Mouse (Mus musculus) layer of hippocampus, adult 11-12 months (tissue): ENCODE results near the gene Ckap5.
"Not testable (repeated sequence)": the region's sequence is repeated elsewhere in the genome, so short reads cannot be mapped to it uniquely, and the experiment has no call there.

Experiments
- DNase-seq: peaks from one replicate; pipeline ENCODE4 v3.0.0; 2022; ENCODE audit warnings: low spot score

The Ckap5 gene

DNA sequence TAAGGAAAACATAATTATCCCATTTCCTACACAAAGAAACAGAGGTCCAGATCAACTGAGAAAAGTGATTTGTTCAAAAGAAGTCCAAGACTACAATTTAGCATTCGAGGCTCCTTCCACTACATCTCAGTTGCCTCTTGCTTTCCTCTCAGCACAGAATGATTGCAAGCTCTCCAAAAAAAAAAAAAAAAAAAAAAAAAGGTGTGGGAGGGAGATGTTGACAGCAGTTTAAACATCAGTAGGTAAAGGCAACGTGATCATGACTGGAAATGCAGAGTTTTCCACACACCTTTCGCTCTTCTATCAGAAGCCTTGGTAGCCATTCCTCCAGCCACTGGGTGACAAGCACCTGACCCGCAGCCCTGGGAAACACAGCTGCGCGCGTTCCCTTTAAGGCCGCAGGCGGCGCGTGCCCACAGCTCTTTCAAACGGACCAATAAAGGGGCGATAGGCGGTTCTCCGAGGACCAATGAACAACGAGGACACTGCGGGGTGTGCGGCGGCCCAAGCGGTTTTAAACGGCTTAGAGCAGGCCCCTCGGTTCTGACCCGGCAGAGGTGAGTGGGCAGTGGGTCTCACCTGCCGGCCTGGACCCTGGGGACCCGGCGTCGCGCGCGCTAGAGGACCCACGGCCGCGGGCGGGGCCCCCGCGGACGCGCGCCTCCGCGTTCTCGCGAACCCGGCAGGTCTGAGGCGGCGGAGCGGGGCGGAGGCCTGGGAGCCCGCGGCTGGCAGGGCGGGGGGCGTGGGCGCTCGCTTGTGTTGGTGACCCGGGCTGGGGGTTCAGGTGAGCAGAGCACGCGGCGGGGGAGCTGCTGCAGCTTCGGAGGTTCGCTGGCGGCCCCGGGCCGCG is at the start of gene Ckap5:
Gene Ckap5 (plus strand): TSS at position 469 of the 853 bp plus-strand sequence.
- DNase-seq: peak; percentile 95

DNA sequence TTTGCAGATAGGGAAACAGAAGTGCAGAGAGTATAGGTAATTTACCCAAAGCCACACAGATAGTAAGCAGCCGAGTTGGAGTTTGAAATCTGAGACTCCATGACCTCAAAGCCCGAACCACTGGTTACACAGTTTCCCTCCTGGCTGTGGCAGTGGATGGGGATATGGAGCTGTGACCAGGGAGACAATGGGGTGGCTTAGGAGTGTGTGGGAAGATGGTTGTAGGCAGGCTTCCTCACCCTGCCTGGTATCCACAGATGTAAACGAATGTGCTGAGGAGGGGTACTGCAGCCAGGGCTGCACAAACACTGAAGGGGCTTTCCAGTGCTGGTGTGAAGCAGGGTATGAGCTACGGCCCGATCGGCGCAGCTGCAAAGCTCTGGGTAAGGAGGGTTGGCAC is 49.7 kb upstream of the Ckap5 start:
- DNase-seq: no peak

DNA sequence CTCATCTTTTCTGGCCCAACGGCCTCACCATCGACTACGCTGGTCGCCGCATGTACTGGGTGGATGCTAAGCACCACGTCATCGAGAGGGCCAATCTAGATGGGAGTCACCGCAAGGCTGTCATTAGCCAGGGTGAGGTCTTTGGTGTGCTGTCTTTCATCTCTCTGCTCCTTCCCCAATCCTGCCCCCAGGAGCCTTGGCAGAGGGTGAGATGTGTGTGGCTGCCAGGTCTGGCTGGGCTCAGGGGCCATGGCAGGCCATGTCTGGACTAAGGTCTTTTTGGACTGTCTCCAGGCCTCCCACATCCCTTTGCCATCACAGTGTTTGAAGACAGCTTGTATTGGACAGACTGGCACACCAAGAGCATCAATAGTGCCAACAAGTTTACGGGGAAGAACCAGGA is 46.2 kb upstream of the Ckap5 start:
- DNase-seq: no peak

DNA sequence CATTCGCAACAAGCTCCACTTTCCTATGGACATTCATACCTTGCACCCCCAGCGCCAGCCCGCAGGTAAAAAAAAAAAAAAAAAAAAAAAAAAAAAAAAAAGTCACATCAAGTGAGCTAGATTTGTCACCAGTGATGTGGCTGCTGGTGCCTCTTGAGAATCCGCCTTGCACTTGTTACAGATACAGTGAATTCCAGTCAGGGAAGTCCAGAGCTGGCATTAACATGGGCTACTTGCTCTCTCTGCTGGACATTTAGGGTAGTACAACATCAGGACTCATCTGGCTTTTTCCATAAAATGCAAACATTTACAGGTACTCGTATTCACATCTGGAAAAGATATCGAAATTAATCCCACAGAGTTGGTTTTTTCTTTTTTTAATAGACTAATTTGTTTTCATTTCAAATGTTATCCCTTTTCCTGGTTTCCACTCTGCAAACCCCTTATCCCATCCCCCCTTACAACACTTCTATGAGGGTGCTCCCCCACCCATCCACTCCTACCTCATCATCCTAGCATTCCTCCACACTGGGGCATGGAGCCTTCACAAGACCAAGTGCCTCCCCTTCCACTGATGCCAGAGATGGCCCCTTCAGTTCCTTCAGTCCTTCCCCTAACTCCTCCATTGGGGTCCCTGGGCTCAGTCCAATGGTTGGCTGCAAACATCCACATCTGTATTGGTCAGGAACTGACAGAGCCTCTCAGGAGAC is 45.6 kb upstream of the Ckap5 start:
- peak; percentile 81 for DNase-seq

DNA sequence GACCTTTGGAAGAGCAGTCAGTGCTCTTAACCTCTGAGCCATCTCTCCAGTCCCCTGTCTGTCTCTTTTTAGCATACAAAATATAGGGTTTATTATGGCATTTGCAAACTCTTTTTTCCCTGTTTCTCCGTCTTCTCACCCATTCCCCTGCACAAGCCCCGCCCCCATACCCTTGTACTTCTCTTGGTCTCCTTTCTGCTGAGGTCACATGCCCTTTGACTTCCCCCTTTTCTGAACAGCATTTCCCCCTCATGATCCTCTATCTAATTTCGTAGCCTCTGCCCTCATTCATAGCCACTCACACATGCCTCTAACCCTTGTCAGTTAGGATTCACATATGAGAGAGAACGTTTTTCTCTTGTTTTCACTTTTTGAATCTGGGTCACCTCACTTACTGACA is 41.9 kb upstream of the Ckap5 start:
- peak; percentile 42 for DNase-seq

DNA sequence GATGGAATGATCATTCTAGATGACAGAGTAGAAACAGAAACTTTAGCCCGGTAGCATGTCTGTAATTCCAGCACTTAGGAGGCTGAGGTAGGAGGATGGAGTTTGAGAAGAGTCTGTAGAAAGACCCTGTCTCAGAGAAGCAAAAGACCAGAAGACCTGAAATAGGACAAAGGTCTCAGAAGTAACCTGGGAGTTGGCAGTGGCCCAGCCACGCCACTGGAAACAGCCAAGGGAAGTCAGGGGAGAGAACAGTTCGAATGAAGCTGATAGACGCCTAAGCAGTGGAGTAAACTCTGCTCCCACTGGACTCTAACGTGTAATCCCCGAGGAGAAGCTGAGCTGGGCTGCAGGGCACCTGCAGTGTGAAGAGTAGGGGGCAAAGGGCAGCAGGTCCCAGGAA is 41.3 kb upstream of the Ckap5 start:
- DNase-seq: no peak

DNA sequence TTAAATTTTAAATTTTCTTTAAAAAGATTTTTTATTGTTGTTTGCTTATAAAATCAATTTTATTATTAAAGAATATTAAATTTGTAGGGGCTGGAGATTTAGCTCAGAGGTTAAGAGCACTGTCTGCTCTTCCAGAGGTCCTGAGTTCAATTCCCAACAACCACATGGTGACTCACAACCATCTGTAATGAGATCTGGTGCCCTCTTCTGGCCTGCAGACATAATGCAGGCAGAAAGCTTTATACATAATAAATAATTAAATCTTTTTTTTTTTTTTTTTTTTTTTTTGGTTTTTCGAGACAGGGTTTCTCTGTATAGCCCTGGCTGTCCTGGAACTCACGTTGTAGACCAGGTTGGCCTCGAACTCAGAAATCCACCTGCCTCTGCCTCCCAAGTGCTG is 39.3 kb upstream of the Ckap5 start:
- peak; percentile 48 for DNase-seq

DNA sequence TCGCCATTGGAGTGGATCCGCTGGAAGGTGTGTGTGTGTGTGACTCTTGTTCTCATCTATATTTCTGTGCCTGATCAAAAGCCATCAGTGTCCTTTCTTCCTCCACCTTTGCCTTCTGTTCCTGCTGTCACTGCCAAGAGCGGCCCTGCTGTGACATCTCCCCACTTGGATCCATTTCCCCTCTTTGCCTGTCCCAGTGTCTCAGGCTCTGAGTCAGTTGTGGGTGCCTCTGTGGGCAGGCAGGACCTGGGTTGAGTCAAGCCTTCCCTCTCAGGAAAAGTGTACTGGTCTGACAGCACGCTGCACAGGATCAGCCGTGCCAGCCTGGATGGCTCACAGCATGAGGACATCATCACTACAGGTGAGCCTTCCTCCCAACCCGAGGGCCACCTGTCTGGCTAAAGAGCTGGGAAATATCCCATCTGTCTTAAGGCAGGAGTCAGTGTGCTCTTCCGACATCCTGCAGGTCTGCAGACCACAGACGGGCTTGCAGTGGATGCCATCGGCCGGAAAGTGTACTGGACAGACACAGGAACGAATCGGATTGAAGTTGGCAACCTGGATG is 34.4 kb upstream of the Ckap5 start:
- no peak for DNase-seq

DNA sequence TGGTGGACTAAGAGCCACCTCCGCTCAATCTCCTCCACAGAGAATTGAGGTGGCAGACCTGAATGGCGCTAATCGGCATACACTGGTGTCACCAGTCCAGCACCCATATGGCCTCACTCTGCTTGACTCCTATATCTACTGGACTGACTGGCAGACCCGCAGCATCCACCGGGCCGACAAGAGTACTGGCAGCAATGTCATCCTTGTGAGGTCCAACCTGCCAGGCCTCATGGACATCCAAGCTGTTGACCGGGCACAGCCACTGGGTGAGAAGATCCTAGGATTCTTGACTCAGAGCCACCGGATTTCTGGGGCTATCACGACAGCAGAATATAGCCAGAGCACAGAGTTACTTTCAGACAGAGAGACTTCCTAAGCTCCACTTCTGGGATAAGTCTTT is 32.6 kb upstream of the Ckap5 start:
- DNase-seq: no peak

DNA sequence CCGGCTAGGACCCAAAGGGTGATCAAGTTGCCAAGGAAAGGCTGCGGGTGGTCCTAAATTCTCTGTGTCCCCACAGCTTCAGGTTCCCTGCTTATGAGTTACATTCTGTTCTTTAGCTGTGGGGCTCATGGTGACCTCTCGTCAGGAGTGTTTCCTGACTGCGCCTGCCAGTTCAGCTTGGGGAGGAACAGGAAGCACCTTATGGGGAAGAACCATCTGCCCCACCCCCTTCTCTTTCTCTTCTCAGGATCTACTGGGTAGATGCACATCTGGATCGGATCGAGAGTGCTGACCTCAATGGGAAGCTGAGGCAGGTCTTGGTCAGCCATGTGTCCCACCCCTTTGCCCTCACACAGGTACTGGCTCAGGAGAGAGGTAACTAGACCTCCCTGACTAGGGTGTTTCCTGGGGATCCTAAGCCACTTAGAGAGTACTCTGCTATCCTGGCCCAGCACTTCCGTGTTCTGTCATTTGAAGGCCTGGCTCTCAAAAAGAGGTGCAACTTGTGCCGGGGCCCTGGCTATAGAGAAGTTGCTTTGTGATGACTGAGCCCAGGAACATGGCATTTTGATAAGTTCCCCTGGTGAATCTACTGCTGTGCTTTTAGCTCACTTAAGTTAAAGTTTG is 28.4 kb upstream of the Ckap5 start:
- no peak for DNase-seq

DNA sequence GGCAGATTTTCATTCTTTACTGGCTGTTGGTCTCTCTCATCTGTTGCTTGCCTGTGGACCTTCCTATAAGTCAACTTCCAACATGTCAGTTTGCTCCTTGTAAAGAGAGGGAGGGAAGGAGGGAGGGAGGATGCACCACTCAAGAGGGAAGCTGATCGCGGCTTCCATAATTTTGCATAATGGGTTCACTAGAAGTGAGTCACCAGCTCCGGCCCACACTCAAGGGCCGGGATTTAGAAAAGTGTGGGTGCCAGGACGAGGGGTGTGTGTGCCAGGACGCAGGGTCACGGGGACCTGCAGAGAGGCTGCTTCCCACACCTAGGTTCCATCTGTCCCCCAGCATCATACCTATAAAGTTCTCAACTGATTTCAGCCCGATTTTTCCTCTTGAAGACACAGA is 18.5 kb upstream of the Ckap5 start:
- DNase-seq: no peak

DNA sequence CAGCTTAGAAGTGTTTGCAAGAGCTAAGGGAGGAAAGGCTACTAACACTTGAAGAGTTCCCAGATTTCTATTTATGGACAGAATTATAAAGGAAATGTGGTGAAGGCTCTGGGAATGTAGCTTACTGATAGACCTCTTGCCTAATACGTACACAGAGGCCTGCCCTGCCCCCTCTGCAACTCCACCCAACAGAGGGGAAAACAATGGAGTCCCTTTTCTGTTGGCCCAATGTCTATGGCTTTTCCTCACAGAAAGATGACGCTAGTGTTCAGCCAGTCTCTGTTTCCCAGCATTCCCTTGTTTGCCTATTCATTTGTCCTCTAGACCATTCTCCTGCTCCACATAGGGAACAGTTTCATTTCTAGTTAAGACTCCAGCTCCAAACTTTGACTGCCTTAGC is 9.4 kb upstream of the Ckap5 start:
- DNase-seq: peak; percentile 59

DNA sequence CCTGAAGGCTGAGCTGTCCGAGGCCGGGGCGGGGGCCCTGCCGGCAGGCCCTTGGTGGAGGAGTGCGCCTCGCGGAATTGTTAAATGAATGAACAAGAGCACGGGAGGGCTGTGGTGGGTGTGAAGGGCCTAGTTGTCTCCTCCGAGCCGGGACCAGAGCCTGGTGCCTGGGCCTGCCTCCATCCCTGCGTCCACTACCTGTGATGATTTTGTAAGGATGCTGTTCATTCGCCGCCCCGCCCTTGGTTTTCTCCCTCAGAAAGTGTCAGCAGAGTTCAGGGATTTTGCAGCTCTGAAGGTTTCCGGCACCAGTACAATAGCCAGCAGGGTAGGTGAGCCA is 555 bp downstream of the Ckap5 start:
- peak; percentile 15 for DNase-seq

DNA sequence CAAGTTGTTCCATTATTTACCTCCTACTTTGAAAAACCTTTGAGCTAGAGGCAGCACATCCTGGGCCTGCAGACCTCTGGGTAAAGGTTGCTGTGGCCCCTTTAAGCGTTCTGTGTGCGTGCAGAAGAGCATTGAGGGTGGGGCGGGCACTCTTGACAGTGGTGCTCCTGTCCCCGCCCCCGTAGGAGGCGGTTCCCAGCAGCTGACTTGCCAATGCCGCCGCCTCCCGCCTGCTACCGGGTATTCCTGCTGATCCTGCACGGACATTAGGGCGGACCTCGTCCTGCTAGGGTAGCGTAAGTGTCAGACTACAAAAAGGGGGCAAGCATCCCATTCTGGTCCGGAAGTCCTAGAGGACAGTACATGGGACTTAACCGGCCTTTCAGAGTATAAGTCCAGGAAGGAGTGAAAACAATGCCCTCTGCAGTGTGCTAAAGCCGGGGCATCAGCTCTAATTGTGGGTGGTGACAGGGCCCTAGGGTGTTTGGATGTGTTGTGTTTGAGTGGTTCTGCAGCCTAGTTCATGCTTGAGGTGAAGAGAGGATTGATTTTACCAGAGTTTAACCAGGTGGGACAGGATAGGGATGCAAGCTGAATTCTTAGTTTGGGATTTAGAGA is 11.1 kb downstream of the Ckap5 start:
- peak; percentile 78 for DNase-seq

DNA sequence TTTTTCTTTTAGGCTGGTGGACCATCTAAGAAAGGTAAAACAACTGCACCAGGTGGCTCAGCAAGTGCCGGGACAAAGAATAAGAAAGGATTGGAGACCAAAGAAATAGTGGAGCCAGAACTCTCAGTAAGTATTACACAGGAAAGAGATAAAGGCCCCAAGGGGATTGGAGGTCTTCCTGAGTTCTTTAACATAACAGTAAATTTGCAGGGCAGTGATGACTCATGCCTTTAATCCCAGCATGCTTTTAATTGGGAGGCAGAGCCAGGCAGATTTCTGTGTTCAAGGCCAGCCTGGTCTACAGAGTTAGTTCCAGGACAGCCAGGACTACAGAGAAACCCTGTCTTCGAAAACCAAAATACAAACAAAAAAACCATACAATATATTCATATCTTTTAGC is 41.6 kb downstream of the Ckap5 start:
- DNase-seq: no peak

DNA sequence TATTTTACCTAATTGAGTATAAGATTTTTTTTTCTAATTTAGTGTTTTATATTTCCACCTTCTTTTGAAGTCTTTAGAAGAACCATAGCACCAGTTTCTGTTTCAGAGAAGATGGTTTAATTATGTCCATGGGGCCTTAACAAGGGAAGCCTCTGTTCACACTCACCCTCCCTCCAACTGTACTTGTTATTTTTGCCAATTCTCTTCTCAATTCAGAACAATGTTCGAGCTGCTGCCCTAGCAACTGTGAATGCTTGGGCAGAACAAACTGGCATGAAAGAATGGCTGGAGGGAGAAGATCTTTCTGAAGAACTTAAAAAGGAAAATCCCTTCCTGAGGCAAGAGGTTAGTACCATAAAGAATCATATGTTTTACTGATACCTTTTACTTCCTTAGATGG is 54.3 kb downstream of the Ckap5 start:
- DNase-seq: peak; percentile 24

DNA sequence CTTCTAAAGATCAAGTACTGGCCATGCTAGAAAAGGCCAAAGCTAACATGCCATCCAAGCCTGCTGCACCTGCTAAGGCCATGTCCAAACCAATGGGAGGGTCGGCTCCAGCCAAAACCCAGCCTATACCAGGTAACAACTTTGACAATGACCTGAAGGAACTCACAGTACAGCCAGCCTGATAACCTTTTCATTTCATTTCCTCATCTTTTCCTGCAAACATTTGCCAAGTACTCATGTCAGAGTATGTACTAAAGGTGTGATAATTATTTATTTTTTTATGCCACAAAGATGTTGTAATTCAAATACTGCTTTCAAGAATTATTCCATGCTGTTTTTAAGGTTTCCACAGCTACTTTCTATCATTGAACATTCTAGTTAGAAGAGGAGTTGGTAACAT is 59.7 kb downstream of the Ckap5 start:
- DNase-seq: no peak

DNA sequence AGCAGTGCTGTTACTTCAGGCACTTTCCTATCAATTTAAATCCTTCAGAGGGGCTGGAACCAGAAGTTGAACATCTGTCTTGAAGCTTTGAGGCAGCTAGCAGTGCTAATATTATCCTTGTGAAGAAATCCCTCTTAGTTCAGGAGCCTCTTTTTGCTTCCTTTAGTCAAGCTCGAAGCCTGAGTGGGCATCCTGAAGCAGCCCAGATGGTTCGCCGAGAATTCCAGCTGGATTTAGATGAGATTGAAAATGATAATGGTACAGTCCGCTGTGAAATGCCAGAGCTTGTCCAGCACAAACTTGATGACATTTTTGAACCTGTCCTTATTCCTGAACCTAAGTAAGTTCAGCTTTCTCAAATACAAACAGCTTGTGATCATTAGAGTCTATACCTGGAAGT is 73.9 kb downstream of the Ckap5 start:
- DNase-seq: peak; percentile 8

DNA sequence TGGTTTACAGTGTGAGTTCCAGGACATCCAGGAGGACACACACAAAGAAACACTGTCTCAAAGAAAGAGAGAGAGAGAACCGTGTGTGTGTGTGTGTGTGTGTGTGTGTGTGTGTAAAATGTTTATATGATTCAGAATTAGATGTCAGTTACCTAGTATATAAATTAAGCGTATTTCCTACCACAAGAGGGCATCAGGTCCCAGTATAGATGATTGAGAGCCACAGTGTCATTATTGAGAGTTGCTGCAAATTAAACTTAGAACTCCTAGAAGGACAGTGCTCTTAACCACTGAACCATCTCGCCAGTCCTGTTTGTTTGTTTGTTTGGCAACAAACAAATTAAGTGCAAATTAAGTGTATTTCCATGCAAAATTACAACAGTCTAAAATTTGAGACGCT is 75.8 kb downstream of the Ckap5 start:
- DNase-seq: no peak

DNA sequence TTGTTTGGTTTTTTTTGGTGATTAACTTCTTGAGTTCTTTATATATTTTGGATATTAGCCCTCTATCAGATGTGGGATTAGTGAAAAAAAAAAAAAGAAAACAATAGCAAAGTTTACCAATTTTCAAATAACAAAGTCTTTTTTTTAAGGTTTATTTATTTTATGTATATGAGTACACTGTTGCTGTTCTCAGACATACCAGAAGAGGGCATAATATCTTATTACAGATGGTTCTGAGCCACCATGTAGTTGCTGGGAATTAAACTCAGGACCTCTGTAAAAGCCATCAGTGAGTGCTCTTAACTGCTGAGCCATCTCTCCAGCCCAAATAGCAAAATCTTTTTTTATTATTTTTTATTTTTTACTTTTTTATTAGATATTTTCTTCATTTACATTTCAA is 82.8 kb downstream of the Ckap5 start:
- DNase-seq: not testable (repeated sequence)

DNA sequence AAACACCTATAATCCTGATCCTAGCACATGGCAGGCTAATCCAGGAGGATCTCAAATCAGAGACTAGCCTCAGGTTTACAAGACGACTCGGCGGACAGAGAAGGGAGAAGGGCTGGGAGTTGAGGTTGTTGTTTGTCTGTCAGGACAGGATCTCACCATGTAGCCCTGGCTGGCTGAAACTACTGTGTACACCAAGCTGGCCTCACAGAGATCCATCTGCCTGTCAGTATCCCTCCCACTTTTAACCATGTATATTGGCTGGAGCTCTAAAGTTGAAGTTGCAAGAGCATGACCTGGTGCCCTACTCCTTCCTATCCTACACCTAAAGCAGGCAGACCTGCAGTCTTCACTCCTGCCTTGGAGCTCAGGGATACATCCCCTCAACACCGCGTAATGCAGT is 95.8 kb downstream of the Ckap5 start:
- no peak for DNase-seq

DNA sequence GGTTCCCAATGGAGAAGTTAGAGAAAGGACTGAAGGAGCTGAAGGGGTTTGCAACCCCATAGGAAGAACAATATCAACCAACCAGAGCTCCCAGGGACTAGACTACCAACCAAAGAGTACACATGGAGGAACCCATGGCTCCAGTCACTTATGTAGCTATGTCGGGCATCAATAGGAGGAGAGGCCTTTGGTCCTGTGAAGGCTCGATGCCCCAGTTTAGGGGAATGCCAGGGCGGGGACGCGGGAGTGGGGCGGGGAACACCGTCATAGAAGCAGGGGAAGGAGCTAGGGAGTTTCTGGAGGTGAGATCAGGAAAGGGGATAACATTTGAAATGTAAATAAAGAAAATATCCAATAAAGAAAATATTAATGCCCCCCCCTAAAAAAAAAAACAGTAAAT is 96.8 kb downstream of the Ckap5 start:
- not testable (repeated sequence) for DNase-seq
